In the genomic region with DNA sequence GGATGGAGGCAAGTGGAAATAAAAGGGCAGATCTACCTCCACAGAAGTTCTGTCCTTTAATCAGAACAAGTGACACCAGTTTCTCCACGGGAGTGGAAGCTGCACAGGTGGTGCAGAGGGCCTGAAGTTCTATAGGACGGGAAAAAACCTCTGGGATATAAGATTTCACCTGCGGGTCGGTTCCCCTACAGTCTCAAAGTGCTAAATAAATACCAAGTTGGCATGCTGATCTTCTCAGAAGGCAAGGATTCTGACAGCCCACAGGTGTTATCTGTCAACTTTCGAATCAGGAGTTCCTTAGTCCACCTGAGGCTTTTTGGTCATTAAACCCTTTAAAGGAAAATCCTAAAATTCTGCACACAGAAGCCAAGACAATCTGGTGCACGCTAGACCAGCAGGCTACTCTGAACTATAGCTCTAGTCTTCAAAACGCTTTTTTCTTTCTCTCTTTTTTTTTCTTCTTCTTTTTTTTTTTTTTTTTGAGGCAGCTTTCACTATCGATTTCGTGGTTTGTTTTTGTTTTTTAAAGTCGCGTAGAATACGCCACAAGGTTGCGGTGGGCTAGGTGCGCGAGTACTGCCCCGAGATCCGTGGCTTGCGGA, we compare ENCODE assay signal across 8 mouse cellular contexts. TPM values are rescaled to one million over a fixed set of nuclear protein-coding genes. Genes with fewer than 3 reads are reported as not detected.
DNase-seq lines count a peak whose midpoint lies in the region; ATAC-seq and TF ChIP-seq lines count a peak whose summit lies in the region.

No protein-coding gene starts in this region.

- H3K36me3 ChIP-seq in C2C12 (ENCODE audit: control insufficient read depth, insufficient read depth), result no peaks in the 10 kb centered on the region
- H3K36me3 ChIP-seq in embryonic facial prominence, embryonic 12.5 days, result no peaks in the 10 kb centered on the region
- no peaks in the 10 kb centered on the region for H3K36me3 ChIP-seq in hindbrain, embryonic 14.5 days (replicated peaks; ENCODE audit: control insufficient read depth, insufficient read depth)
- H3K36me3 ChIP-seq in lung, postnatal 0 days (ENCODE audit: insufficient read depth, low read length), result no peaks in the 10 kb centered on the region

- no peaks in the 10 kb centered on the region for H3K27me3 ChIP-seq in C2C12 (ENCODE audit: control insufficient read depth, insufficient read depth, insufficient read length)
- H3K27me3 ChIP-seq in embryonic facial prominence, embryonic 12.5 days, result no peaks in the 10 kb centered on the region
- H3K27me3 ChIP-seq in hindbrain, embryonic 14.5 days (ENCODE audit: control insufficient read depth, insufficient read depth, low read length), result no peaks in the 10 kb centered on the region
- no peaks in the 10 kb centered on the region for H3K27me3 ChIP-seq in lung, postnatal 0 days (replicated peaks; ENCODE audit: insufficient read depth, low read length)

- DNase-seq in cerebellum, adult 11-12 months, result peak; percentile 29
- no peak for DNase-seq in hindbrain, embryonic 14.5 days (ENCODE audit: low spot score)
- DNase-seq in lung, postnatal 0 days (ENCODE audit: low spot score), result no peak
- DNase-seq in thymus, postnatal 25 days, result peak; percentile 18

- H3K9me3 ChIP-seq in embryonic facial prominence, embryonic 12.5 days, result no peaks in the 10 kb centered on the region
- no peaks in the 10 kb centered on the region for H3K9me3 ChIP-seq in hindbrain, embryonic 14.5 days (ENCODE audit: control insufficient read depth, low read length)
- H3K9me3 ChIP-seq in lung, postnatal 0 days (ENCODE audit: low read length), result no peaks in the 10 kb centered on the region

- TF ChIP-seq EP300 in lung, postnatal 0 days (IDR thresholded peaks at IDR 0.05), result no peak; the same call in 1 of the 2 replicates

- peak overlapping the region; percentile 51 for H3K9ac ChIP-seq in embryonic facial prominence, embryonic 12.5 days
- peak overlapping the region; percentile 72 for H3K9ac ChIP-seq in hindbrain, embryonic 14.5 days
- H3K9ac ChIP-seq in lung, postnatal 0 days (replicated peaks; ENCODE audit: low read depth), result peak overlapping the region; percentile 83

- peaks cover 40% of the 10 kb centered on the region for H3K79me3 ChIP-seq in C2C12 (ENCODE audit: low read depth)

- peaks cover 44% of the 10 kb centered on the region for H3K79me2 ChIP-seq in C2C12 (ENCODE audit: control insufficient read depth, insufficient read depth)

- H3ac ChIP-seq in C2C12 (ENCODE audit: control insufficient read depth, insufficient read length, low read depth), result peak overlapping the region; percentile 86

- H3K4me1 ChIP-seq in embryonic facial prominence, embryonic 12.5 days, result peaks cover 14% of the 10 kb centered on the region
- H3K4me1 ChIP-seq in hindbrain, embryonic 14.5 days (replicated peaks; ENCODE audit: control insufficient read depth, insufficient read depth, low read length), result peaks cover 17% of the 10 kb centered on the region
- peaks cover 3% of the 10 kb centered on the region; the same call in 1 of the 2 replicates for H3K4me1 ChIP-seq in lung, postnatal 0 days (ENCODE audit: insufficient read depth, low read depth, low read length)

- peak overlapping the region; percentile 94 for H3K4me3 ChIP-seq in C2C12 (ENCODE audit: insufficient read depth, poor library complexity, severe bottlenecking)
- peak overlapping the region; percentile 87 for H3K4me3 ChIP-seq in embryonic facial prominence, embryonic 12.5 days
- H3K4me3 ChIP-seq in hindbrain, embryonic 14.5 days (replicated peaks; ENCODE audit: low read length), result peak overlapping the region; percentile 67
- H3K4me3 ChIP-seq in lung, postnatal 0 days (ENCODE audit: low read depth, low read length), result peak overlapping the region; percentile 58

- peak overlapping the region; percentile 94 for H3K27ac ChIP-seq in embryonic facial prominence, embryonic 12.5 days
- peak overlapping the region; percentile 92 for H3K27ac ChIP-seq in hindbrain, embryonic 14.5 days
- peak overlapping the region; percentile 99 for H3K27ac ChIP-seq in lung, postnatal 0 days (ENCODE audit: low read length)

- no peak for TF ChIP-seq CTCF in C2C12 (IDR thresholded peaks at IDR 0.05; ENCODE audit: control insufficient read depth, insufficient read depth, insufficient read length)
- no peak for TF ChIP-seq CTCF in lung, postnatal 0 days (IDR thresholded peaks at IDR 0.05)

- H3K4me2 ChIP-seq in embryonic facial prominence, embryonic 12.5 days (replicated peaks), result peak overlapping the region; percentile 66
- peak overlapping the region; percentile 68 for H3K4me2 ChIP-seq in hindbrain, embryonic 14.5 days (replicated peaks)
- H3K4me2 ChIP-seq in lung, postnatal 0 days (replicated peaks; ENCODE audit: low read depth, low read length), result peak overlapping the region; percentile 60

- no peak for ATAC-seq in cerebellum, adult (ENCODE audit: insufficient number of reproducible peaks, low FRiP score, low TSS enrichment)
- ATAC-seq in embryonic facial prominence, embryonic 12.5 days (ENCODE audit: insufficient number of reproducible peaks, insufficient read depth, low FRiP score, low TSS enrichment), result 0 out of 2 replicates have a peak, but pooled peaks have one; percentile 1
- ATAC-seq in hindbrain, embryonic 14.5 days (ENCODE audit: low FRiP score), result no peak
- ATAC-seq in lung, postnatal 0 days, result no peak
- ATAC-seq in megakaryocyte progenitor cell, adult 5-6 weeks (replicated peaks; ENCODE audit: poor library complexity), result no peak

- under 1% methylated on average over 18 of the region's 18 CpGs for WGBS in embryonic facial prominence, embryonic 12.5 days
- WGBS in hindbrain, embryonic 14.5 days, result 3% methylated on average over 18 of the region's 18 CpGs
- under 1% methylated on average over 18 of the region's 18 CpGs for WGBS in lung, postnatal 0 days

TF ChIP-seq in C2C12, 6 proteins besides CTCF, POLR2A, EP300 and RAD21:
- no peak for TF ChIP-seq MYOG (IDR thresholded peaks at IDR 0.05; ENCODE audit: control insufficient read depth, extremely low read depth, insufficient read length)
- no peak for TF ChIP-seq CEBPB (IDR thresholded peaks at IDR 0.05; ENCODE audit: low read depth)
- TF ChIP-seq MYOD1 (IDR thresholded peaks at IDR 0.05; ENCODE audit: control insufficient read depth, insufficient read length, low read depth), result no peak
- TF ChIP-seq FOSL1 (IDR thresholded peaks at IDR 0.05; ENCODE audit: insufficient read depth, low read length, poor library complexity, severe bottlenecking), result no peak
- TF ChIP-seq MAX (IDR thresholded peaks at IDR 0.05), result no peak
- TF ChIP-seq USF1 (IDR thresholded peaks at IDR 0.05; ENCODE audit: low read depth), result no peak

RNA-seq across cellular contexts. Expression of a gene that starts 0.6 kb away (rescaled TPM):
- 3.2 TPM for polyA plus RNA-seq in C2C12 (2012; fragmentation: generic; extraction: Trizol)
- 35.0 and 41.2 TPM in 2 replicates for polyA plus RNA-seq in embryonic facial prominence, embryonic 12.5 days (2016; fragmentation: Nextera tagmentation; extraction: Ambion mirVana)
- polyA plus RNA-seq in hindbrain, embryonic 14.5 days (2014; fragmentation: Nextera tagmentation; extraction: Ambion mirVana), result 31.3 and 31.7 TPM in 2 replicates
- polyA plus RNA-seq in lung, postnatal 0 days (2015; fragmentation: Nextera tagmentation; extraction: Ambion mirVana), result 28.3 and 30.1 TPM in 2 replicates
- 53.3 and 61.0 TPM in 2 replicates for total RNA-seq in megakaryocyte progenitor cell, adult 5-6 weeks (2015)
- total RNA-seq in megakaryocyte progenitor cell, adult 5-6 weeks (2017), result 46.9 and 63.7 TPM in 2 replicates

Comparison
In these comparisons a context has a peak if more than half of its experiments do, and no peak if none do; other contexts are left out.
1. DNase-seq: peak in cerebellum, adult 11-12 months (single experiment) and thymus, postnatal 25 days (single experiment); none in hindbrain, embryonic 14.5 days (single experiment) and lung, postnatal 0 days (single experiment).
2. Peak in every context shown above with its lines, with median percentiles within 50 percentile points of each other: H3K4me3 ChIP-seq, H3K27ac ChIP-seq, H3K4me2 ChIP-seq and H3K9ac ChIP-seq.